Mouse (Mus musculus) ES-Bruce4 (cell line): ENCODE results near the gene Phyhipl.

Experiments
- EP300 ChIP-seq: IDR thresholded peaks from 2 replicates; pipeline ENCODE4 v1.6.1; 2011; ENCODE audit warnings: low read depth, low read length; ENCODE audit not compliant: insufficient read depth
- POLR2A ChIP-seq: IDR thresholded peaks from one replicate; pipeline ENCODE4 v1.8.1; 2011; ENCODE audit warnings: low read length; ENCODE audit not compliant: insufficient read depth

DNA sequence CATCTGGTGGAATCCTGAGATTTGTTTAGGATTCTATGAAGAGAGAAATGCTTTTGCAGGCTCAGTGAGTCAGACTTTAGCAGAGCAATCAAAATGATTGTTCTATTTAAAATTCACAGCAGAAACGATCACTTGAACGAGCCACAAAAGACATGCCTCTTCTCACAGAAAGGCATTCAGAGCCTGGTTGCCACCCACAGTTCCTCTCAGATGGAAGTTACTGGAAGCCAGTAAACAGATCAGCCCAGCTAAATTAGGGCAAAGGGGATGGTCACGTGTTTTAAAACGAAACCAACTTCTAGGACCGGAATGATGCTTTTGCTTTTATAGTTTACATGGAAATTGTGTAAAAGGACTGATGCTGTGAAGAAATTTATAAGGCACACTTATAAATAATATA, 6.9 kb downstream of the Phyhipl start:
- TF ChIP-seq POLR2A, result no peak
- TF ChIP-seq EP300, result no peak
